Mouse (Mus musculus): Measurements from ENCODE around the gene Tufm.

GRCm38 (mm10) chr7:126465246-126466030, 21.7 kb upstream of the Tufm start:
- no peak for TF ChIP-seq POLR2A (IDR thresholded peaks at IDR 0.05; ENCODE audit: low read depth, low read length)
- no peak for TF ChIP-seq CTCF (IDR thresholded peaks at IDR 0.05; ENCODE audit: borderline replicate concordance, insufficient read depth, low read length)
